8 mouse cellular contexts compared by ENCODE assay signal in genomic region chr1:170644255-170645205, GRCm38 (mm10). TPM values are rescaled to one million over a fixed set of nuclear protein-coding genes. Genes with fewer than 3 reads are reported as not detected.
A peak's percentile ranks its signal among the peaks of the same experiment; 100 is the strongest.
DNase-seq lines count a peak whose midpoint lies in the region; ATAC-seq lines count a peak whose summit lies in the region.

Gene Olfml2b (plus strand): TSS chr1:170644532.

- H3K36me3 ChIP-seq in intestine, embryonic 16.5 days (ENCODE audit: control insufficient read depth, insufficient read depth, low read length) = no peaks in the 10 kb centered on the region

- no peak within 1 kb of the TSS for H3K27ac ChIP-seq in intestine, embryonic 16.5 days (ENCODE audit: low read length)

- peak within 1 kb of the TSS; percentile 70 for H3K9ac ChIP-seq in intestine, embryonic 16.5 days (ENCODE audit: low read depth, low read length)

- H3K4me1 ChIP-seq in intestine, embryonic 16.5 days (ENCODE audit: control insufficient read depth, insufficient read depth, low read length) = peaks cover 11% of the 10 kb centered on the region

- peak within 1 kb of the TSS; percentile 55 for H3K4me3 ChIP-seq in intestine, embryonic 16.5 days (ENCODE audit: low read length)

- 13% methylated on average over 51 of the region's 51 CpGs for WGBS in intestine, embryonic 16.5 days

- intact Hi-C loops in left cerebral cortex, postnatal 25 days (cut with DNase I) = no loop called here

- no peaks in the 10 kb centered on the region; the same call in 1 of the 2 replicates for H3K27me3 ChIP-seq in intestine, embryonic 16.5 days (replicated peaks; ENCODE audit: control insufficient read depth, insufficient read depth, low read length)

- ATAC-seq in intestine, embryonic 16.5 days = peak; percentile 97
- ATAC-seq in megakaryocyte-erythroid progenitor cell, adult 5-6 weeks (replicated peaks; ENCODE audit: low FRiP score, low TSS enrichment, poor library complexity, severe bottlenecking) = peak; percentile 96

- peak within 1 kb of the TSS; percentile 77 for H3K4me2 ChIP-seq in intestine, embryonic 16.5 days (ENCODE audit: low read depth, low read length)

- no peaks in the 10 kb centered on the region for H3K9me3 ChIP-seq in intestine, embryonic 16.5 days (ENCODE audit: control insufficient read depth, low read length)

- DNase-seq in adrenal gland, adult 8-10 months = peak; percentile 82
- peak; percentile 69 for DNase-seq in embryo, embryonic 11.5 days (ENCODE audit: low read depth, low spot score)
- peak; percentile 86 to 93 for DNase-seq in gastrocnemius, postnatal 4 days (ENCODE audit: low spot score in 2 of 2)
- DNase-seq in left cerebral cortex, postnatal 25 days (ENCODE audit: low spot score in 2 of 2) = peak; percentile 77 to 81
- peak; percentile 79 for DNase-seq in right cerebral cortex, postnatal 25 days
- no peak for DNase-seq in T-cell, adult 2 months (ENCODE audit: low spot score)

RNA-seq across cellular contexts. Expression of gene Olfml2b, which starts in this region (rescaled TPM):
- total RNA-seq in adrenal gland, adult 8-10 months (2022) = 1 to 10 TPM; 3.3 to 5.9 (median 4.6) TPM
- 10 to 100 TPM; 63.6 to 81.0 TPM for total RNA-seq in gastrocnemius, postnatal 4 days (2021)
- polyA plus RNA-seq in intestine, embryonic 16.5 days (2015; fragmentation: Nextera tagmentation; extraction: Ambion mirVana) = 17.0 and 17.2 TPM in 2 replicates
- 1 to 10 TPM; 2.5 to 4.0 TPM for total RNA-seq in left cerebral cortex, postnatal 25 days (2021)
- total RNA-seq in megakaryocyte-erythroid progenitor cell, adult 5-6 weeks (2014; fragmentation: Nextera tagmentation) = not detected in 2 replicates
- total RNA-seq in megakaryocyte-erythroid progenitor cell, adult 5-6 weeks (2017) = 0.33 TPM in 1 of 2 replicates, not detected in the other

Comparison
In these comparisons a context has a peak if more than half of its experiments do, and no peak if none do; other contexts are left out.
1. RNA of gene Olfml2b (total RNA-seq): 63.6 to 81.0 TPM in gastrocnemius, postnatal 4 days; 3.3 to 5.9 TPM in adrenal gland, adult 8-10 months, 2.5 to 4.0 TPM in left cerebral cortex, postnatal 25 days and 0.33 TPM in megakaryocyte-erythroid progenitor cell, adult 5-6 weeks; every median in the first group is over 4 times any median in the second.
2. Peak in ATAC-seq in megakaryocyte-erythroid progenitor cell, adult 5-6 weeks; RNA of the gene not detected or under 1 TPM.